Mouse (Mus musculus) kidney, adult 2 months (tissue): ENCODE data around the gene Dhh. TPM values are rescaled to one million over a fixed set of nuclear protein-coding genes. Genes with fewer than 3 reads are reported as not detected.

ENCODE experiments used
- DNase-seq: peaks from one replicate; pipeline ENCODE4 v3.0.0; 2021
- H3K27ac ChIP-seq: fragments of 200-500 bp; 2 replicates; pipeline ENCODE4 v1.5.1; 2012; ENCODE audit warnings: low read depth, low read length, control low read depth, inconsistent platforms; ENCODE audit not compliant: insufficient read depth
- H3K27me3 ChIP-seq: fragments of 200-500 bp; replicated peaks from 2 replicates; pipeline ENCODE4 v1.6.1; 2012; ENCODE audit warnings: mild to moderate bottlenecking, moderate library complexity, low read length, inconsistent platforms; ENCODE audit not compliant: control insufficient read depth, insufficient read depth
- H3K36me3 ChIP-seq: fragments of 200-500 bp; 2 replicates; pipeline ENCODE4 v1.6.1; 2012; ENCODE audit warnings: mild to moderate bottlenecking, moderate library complexity, low read length, inconsistent platforms; ENCODE audit not compliant: control insufficient read depth, insufficient read depth
- H3K4me1 ChIP-seq: fragments of 200-500 bp; 2 replicates; pipeline ENCODE4 v1.6.1; 2011; ENCODE audit warnings: low read length; ENCODE audit not compliant: control insufficient read depth, insufficient read depth
- H3K4me3 ChIP-seq: fragments of 200-500 bp; 2 replicates; pipeline ENCODE4 v1.5.1; 2011; ENCODE audit warnings: mild to moderate bottlenecking, low read depth, low read length, control low read depth; ENCODE audit not compliant: insufficient read depth
- CTCF ChIP-seq: fragments of 200-500 bp; conservative IDR thresholded peaks from 2 replicates; pipeline ENCODE4 v1.5.1; 2011; ENCODE audit warnings: low read depth, mild to moderate bottlenecking, control low read depth, low read length, moderate library complexity, mixed read lengths; ENCODE audit not compliant: insufficient read depth, insufficient read length
- POLR2A ChIP-seq: fragments of 200-500 bp; IDR thresholded peaks from one replicate; pipeline ENCODE4 v1.6.1; 2011; ENCODE audit warnings: low read depth, low read length, control low read depth
- WGBS: fragments of 180-500 bp; shearing (Covaris S2); methylation state at CpG from one replicate; pipeline ENCODE4 v1.1.7; 2018; 5-methylcytosine and 5-hydroxymethylcytosine counted together
- polyA plus RNA-seq: library from polyadenylated mRNA; depleted of rRNA; stranded (reverse); fragments of >200 nt; gene quantifications from 2 replicates; pipeline ENCODE4 v1.2.3, GENCODE M21; 2012

The Dhh gene
- polyA plus RNA-seq, 1 experiment: 1.2 TPM

- no peak for TF ChIP-seq CTCF
- TF ChIP-seq POLR2A: no peak
- no peaks in the 10 kb centered on the region for H3K27me3 ChIP-seq
- WGBS: 68% methylated on average over 9 of the region's 9 CpGs
- H3K27ac ChIP-seq: no peak overlapping the region
- no peak overlapping the region for H3K4me3 ChIP-seq
- H3K4me1 ChIP-seq: no peaks in the 10 kb centered on the region
- DNase-seq: no peak
- peaks cover 12% of the 10 kb centered on the region for H3K36me3 ChIP-seq
Measured at GRCm38 (mm10) chr15:98859319-98860043, 38.9 kb downstream of the Dhh start.

- no peak for DNase-seq
- no peak for TF ChIP-seq CTCF
- no peak for TF ChIP-seq POLR2A
- Histone ChIP-seq H3K27ac (no peak overlapping the region), H3K4me1 (no peaks in the 10 kb centered on the region), H3K36me3 (peaks cover 11% of the 10 kb centered on the region), H3K27me3 (no peaks in the 10 kb centered on the region), H3K4me3 (no peak overlapping the region)
- WGBS: 93% methylated on average over 16 of the region's 16 CpGs
Measured at GRCm38 (mm10) chr15:98854214-98854613, 44.1 kb downstream of the Dhh start.

DNA sequence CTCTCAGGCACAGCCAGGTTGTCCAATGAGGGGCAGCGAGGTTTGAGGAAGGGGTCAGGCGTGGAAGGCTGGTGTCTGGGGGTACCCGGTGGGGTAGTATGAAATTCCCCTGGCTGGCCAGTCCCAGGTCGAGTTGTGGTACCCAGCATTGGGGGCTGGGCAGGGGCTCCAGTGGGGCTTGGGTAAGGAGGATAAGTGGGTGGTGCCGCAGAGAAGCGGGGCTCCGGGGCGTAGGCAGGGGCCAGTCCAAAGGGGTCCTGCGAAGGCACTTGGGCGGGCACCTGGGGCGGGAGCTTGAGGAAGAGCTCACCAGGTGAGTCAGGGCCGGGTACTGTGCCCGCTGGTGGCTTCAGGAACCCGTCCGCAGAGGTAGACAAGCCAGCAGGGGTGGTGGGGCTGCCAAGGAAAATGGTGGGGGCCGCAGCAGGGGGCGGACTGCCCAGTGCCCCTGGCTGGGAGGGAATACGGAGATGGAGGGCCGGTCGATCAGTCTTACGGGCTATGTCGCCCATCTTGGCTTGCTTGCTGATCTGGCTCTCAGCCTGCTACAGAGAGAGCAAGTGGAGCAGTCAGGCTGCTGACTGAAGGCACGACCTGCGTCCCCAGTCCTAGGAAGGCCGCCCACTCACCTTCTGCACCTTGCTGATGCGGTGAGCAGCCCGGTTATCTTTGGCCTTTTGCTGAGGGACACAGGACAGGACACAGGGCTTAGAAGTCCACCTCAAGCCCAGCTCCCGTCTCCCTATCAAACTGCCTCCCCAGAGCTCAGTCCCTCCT, 45.0 kb downstream of the Dhh start:
- Histone ChIP-seq H3K27ac (no peak overlapping the region), H3K4me3 (no peak overlapping the region), H3K36me3 (peaks cover 11% of the 10 kb centered on the region), H3K4me1 (no peaks in the 10 kb centered on the region), H3K27me3 (no peaks in the 10 kb centered on the region)
- no peak for TF ChIP-seq CTCF
- TF ChIP-seq POLR2A: no peak
- WGBS: 92% methylated on average over 28 of the region's 28 CpGs
- no peak for DNase-seq

DNA sequence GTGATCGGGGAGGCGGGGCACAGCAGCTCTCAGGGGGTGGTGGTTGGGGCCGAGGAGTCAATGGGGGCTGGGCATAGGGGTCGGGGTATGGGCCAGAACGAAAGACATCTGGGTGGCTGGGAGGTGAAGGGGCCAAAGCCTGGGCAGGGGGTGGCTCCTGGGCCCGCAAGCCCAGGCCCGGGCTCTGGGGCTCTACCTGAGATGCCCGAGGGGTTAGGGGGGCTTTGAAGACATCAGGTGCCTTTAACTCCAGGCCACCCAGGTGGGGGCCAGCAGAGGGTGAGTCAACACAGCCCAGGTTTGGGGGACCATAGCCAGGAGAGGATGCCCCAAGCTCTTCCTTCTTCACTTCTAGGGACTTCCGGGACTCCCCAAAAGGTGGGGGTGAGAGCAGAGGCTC, 45.6 kb downstream of the Dhh start:
- WGBS: 83% methylated on average over 9 of the region's 9 CpGs
- H3K4me3 ChIP-seq: no peak overlapping the region
- peaks cover 11% of the 10 kb centered on the region for H3K36me3 ChIP-seq
- no peak overlapping the region for H3K27ac ChIP-seq
- DNase-seq: no peak
- no peaks in the 10 kb centered on the region for H3K27me3 ChIP-seq
- H3K4me1 ChIP-seq: no peaks in the 10 kb centered on the region
- TF ChIP-seq CTCF (no peak), POLR2A (no peak)

- 95% methylated on average over 9 of the region's 9 CpGs for WGBS
- Histone ChIP-seq H3K27me3 (no peaks in the 10 kb centered on the region), H3K4me1 (no peaks in the 10 kb centered on the region), H3K4me3 (no peak overlapping the region), H3K36me3 (peaks cover 9% of the 10 kb centered on the region), H3K27ac (no peak overlapping the region)
- no peak for DNase-seq
- TF ChIP-seq POLR2A: no peak
- TF ChIP-seq CTCF: no peak
Measured at GRCm38 (mm10) chr15:98852071-98852470, 46.3 kb downstream of the Dhh start.

DNA sequence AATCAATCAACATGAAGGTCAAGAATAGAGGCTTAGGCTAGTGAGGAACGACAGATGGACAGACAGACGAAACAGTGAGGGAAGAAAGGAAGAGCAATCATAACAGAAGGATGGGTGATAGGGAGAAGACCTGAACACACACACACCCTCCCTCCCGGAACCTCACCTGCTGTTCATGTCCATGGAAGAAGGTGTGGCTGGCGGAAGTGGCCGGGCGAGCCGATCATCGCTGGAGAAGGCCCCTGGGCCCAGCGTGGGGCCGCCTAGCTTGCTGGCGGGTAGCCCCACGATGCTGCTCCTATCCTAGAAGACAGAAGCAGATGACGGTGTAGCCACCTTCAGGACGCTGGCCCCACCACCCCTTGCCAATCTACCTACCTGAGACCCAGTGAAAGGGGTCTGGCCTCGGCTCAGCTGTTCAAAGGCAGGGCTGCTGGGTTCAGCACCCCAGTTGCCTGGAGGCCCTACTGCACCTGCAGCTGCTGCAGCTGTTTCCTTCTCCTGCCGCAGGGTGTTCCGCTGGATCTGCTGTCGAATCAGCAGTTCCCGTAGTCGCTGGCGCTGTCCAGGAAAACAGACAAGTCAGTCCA, 47.0 kb downstream of the Dhh start:
- Histone ChIP-seq H3K27me3 (no peaks in the 10 kb centered on the region), H3K4me3 (no peak overlapping the region), H3K27ac (no peak overlapping the region), H3K36me3 (peaks cover 9% of the 10 kb centered on the region), H3K4me1 (no peaks in the 10 kb centered on the region)
- no peak for TF ChIP-seq POLR2A
- TF ChIP-seq CTCF: no peak
- 88% methylated on average over 21 of the region's 21 CpGs for WGBS
- no peak for DNase-seq

GRCm38 (mm10) chr15:98850668-98851067, 47.7 kb downstream of the Dhh start:
- peaks cover 9% of the 10 kb centered on the region for H3K36me3 ChIP-seq
- WGBS: 79% methylated on average over 14 of the region's 14 CpGs
- DNase-seq: no peak

More at GRCm38 (mm10) chr15:98850668-98851067, 47.7 kb downstream of the Dhh start:
- H3K27me3 ChIP-seq: no peaks in the 10 kb centered on the region
- H3K27ac ChIP-seq: no peak overlapping the region
- TF ChIP-seq CTCF (no peak), POLR2A (no peak)
- no peak overlapping the region for H3K4me3 ChIP-seq
- no peaks in the 10 kb centered on the region for H3K4me1 ChIP-seq
